Mouse (Mus musculus): ENCODE data around the gene D3Ertd254e.

GRCm38 (mm10) chr3:36210939-36211338 is 60.1 kb downstream of the D3Ertd254e start:
- TF ChIP-seq CTCF (IDR thresholded peaks at IDR 0.05; ENCODE audit: control insufficient read depth, insufficient read depth, low read length), result no peak
- no peak for TF ChIP-seq POLR2A (IDR thresholded peaks at IDR 0.05; ENCODE audit: borderline replicate concordance, control insufficient read depth, low read depth, low read length)

Data from bone marrow, adult 2 months (tissue).